Mouse (Mus musculus) thymus, adult 2 months (tissue): ENCODE data around the gene Slc35e3. TPM values are rescaled to one million over a fixed set of nuclear protein-coding genes. Genes with fewer than 3 reads are reported as not detected.
"Not testable (repeated sequence)": the region's sequence is repeated elsewhere in the genome, so short reads cannot be mapped to it uniquely, and the experiment has no call there.

ENCODE experiments used
- DNase-seq: peaks from one replicate; pipeline ENCODE4 v3.0.0; 2021
- H3K27ac ChIP-seq: fragments of 200-500 bp; 2 replicates; pipeline ENCODE4 v1.5.1; 2012; ENCODE audit warnings: low read length, control low read depth; ENCODE audit not compliant: control insufficient read depth, insufficient read depth
- H3K27me3 ChIP-seq: fragments of 200-500 bp; 2 replicates; pipeline ENCODE4 v1.6.1; 2012; ENCODE audit warnings: mild to moderate bottlenecking, low read length, moderate library complexity, mixed read lengths; ENCODE audit not compliant: control insufficient read depth, insufficient read depth
- H3K36me3 ChIP-seq: fragments of 200-500 bp; 2 replicates; pipeline ENCODE4 v1.6.1; 2012; ENCODE audit warnings: mild to moderate bottlenecking, low read length, moderate library complexity; ENCODE audit not compliant: control insufficient read depth, insufficient read depth
- H3K4me1 ChIP-seq: fragments of 200-500 bp; replicated peaks from 2 replicates; pipeline ENCODE4 v1.6.1; 2012; ENCODE audit warnings: low read length; ENCODE audit not compliant: control insufficient read depth, insufficient read depth
- H3K4me3 ChIP-seq: fragments of 200-500 bp; 2 replicates; pipeline ENCODE4 v1.5.1; 2012; ENCODE audit warnings: mild to moderate bottlenecking, low read length, control low read depth, moderate library complexity; ENCODE audit not compliant: control insufficient read depth, insufficient read depth
- CTCF ChIP-seq: fragments of 200-500 bp; IDR thresholded peaks from 2 replicates; pipeline ENCODE4 v1.5.1; 2012; ENCODE audit warnings: mild to moderate bottlenecking, control low read depth, low read length, moderate library complexity, borderline replicate concordance; ENCODE audit not compliant: control insufficient read depth, poor library complexity, insufficient read depth; ENCODE audit errors: extremely low read depth
- POLR2A ChIP-seq: fragments of 200-500 bp; IDR thresholded peaks from 2 replicates; pipeline ENCODE4 v1.6.1; 2012; ENCODE audit warnings: mild to moderate bottlenecking, low read length, control low read depth, moderate library complexity; ENCODE audit not compliant: control insufficient read depth, poor library complexity, insufficient read depth; ENCODE audit errors: extremely low read depth
- whole genome bisulfite sequencing: fragments of 180-500 bp; shearing (Covaris S2); methylation state at CpG from one replicate; pipeline ENCODE4 v1.1.7; 2018; 5-methylcytosine and 5-hydroxymethylcytosine counted together
- polyA plus RNA-seq: library from polyadenylated mRNA; depleted of rRNA; stranded (reverse); fragments of >200 nt; gene quantifications from 2 replicates; pipeline ENCODE4 v1.2.3, GENCODE M21; 2012

Slc35e3 gene
- polyA plus RNA-seq, 1 experiment, result 13.8 TPM

DNA sequence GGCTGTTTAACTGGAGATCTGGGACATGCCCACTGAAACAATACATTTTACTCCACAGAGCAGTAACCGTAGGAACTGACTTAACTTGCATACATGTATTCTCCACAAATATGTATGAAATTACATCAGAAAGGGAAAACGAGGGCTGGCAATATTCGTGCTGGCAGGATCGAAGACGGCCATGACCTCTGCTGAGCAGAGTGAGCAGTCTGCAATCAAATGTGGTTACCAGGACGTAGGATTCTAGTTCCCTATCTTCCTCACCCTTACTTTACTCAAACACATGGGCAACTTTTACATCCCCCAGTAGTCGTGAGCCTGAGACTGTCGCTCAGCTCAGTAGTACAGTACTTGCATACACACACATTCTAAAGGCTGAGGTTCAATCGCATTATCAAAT, 37.3 kb downstream of the Slc35e3 start:
- Histone ChIP-seq H3K4me3 (no peak overlapping the region), H3K27ac (no peak overlapping the region), H3K4me1 (peaks cover 4% of the 10 kb centered on the region), H3K27me3 (no peaks in the 10 kb centered on the region), H3K36me3 (peaks cover 27% of the 10 kb centered on the region)
- no peak for TF ChIP-seq CTCF
- DNase-seq, result no peak
- 58% methylated on average over 9 of the region's 9 CpGs for WGBS

DNA sequence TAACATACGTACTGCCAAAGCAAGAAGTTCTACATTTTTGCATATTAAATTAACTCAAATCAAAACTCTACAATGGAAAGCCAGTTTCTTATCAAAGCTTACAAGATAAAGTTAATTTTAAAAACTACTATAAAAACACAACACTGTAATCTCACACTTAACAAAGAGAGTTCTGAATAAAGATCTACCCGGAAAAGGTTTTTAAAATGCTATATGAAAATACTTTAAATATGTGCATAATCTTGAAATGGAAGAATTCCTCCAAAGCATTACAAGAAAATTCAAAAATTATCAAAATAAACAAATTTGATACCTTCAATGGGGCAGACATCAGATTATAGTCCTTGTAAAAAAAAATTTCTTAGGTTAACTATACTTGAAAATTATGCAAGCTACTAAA, 37.8 kb downstream of the Slc35e3 start:
- no peak overlapping the region for H3K4me3 ChIP-seq
- peaks cover 4% of the 10 kb centered on the region for H3K4me1 ChIP-seq
- no peak overlapping the region for H3K27ac ChIP-seq
- DNase-seq, result no peak
- WGBS, result 96% methylated on average over 2 of the region's 2 CpGs
- H3K36me3 ChIP-seq, result peaks cover 32% of the 10 kb centered on the region
- TF ChIP-seq POLR2A (no peak), CTCF (no peak)
- no peaks in the 10 kb centered on the region for H3K27me3 ChIP-seq

DNA sequence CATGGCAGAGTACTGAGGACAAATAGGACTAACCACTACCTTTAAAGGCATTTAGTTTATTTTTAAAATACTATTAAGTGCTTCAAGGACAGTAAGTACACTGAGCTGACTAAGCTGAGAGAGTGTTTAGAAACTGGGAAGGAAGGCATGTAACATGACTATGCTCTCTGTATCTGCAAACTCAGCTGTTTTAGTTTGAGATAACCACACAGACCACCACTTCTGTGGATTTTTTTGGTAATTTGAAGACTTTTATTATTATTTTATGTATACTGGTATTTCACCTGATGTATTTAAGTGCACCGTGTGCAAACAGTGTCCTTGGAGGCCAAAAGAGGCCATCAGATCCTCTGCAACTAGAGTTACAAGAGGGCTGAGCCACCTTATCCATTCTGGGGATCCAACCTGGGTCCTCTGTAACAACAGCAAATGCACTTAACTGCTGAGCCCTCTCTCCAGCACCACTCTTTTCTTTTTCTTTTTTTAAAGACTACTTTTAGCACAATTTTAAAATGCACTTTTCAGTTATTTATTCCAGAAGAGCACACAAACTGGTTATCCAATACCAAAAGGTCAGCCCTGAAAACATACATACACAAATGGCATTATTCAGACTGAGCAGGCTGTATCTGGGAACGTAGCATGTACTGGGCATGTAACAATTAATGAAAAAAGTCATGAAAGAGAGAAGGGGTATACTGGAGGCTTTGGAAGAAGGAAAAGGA, 38.9 kb downstream of the Slc35e3 start:
- WGBS, result 93% methylated on average over 2 of the region's 2 CpGs
- Histone ChIP-seq H3K4me1 (peaks cover 4% of the 10 kb centered on the region), H3K36me3 (peaks cover 42% of the 10 kb centered on the region), H3K4me3 (no peak overlapping the region), H3K27ac (no peak overlapping the region), H3K27me3 (no peaks in the 10 kb centered on the region)
- TF ChIP-seq CTCF (no peak), POLR2A (no peak)
- no peak for DNase-seq

DNA sequence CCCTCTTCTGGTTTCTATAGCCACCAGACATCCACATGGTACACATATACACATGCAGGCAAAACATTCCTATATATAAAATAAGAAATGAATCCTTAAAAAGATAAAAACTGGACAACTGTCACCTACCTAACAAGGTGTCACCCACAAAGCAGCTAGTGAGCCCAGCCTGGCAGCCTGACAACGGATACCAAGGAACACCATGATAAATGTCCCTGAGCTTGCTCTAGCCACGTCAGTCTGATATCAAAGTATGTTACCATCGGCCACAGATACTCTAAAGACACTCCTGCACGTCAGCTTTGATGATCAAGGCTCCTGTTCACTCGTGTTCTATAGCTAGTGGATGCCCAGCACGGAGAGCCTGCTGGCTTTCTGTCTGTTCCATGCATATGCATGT, 39.7 kb downstream of the Slc35e3 start:
- no peak for DNase-seq
- H3K36me3 ChIP-seq, result peaks cover 51% of the 10 kb centered on the region
- no peaks in the 10 kb centered on the region for H3K27me3 ChIP-seq
- WGBS, result 90% methylated on average over 6 of the region's 6 CpGs
- TF ChIP-seq POLR2A (no peak), CTCF (no peak)
- H3K4me1 ChIP-seq, result peaks cover 4% of the 10 kb centered on the region
- no peak overlapping the region for H3K27ac ChIP-seq
- H3K4me3 ChIP-seq, result no peak overlapping the region

DNA sequence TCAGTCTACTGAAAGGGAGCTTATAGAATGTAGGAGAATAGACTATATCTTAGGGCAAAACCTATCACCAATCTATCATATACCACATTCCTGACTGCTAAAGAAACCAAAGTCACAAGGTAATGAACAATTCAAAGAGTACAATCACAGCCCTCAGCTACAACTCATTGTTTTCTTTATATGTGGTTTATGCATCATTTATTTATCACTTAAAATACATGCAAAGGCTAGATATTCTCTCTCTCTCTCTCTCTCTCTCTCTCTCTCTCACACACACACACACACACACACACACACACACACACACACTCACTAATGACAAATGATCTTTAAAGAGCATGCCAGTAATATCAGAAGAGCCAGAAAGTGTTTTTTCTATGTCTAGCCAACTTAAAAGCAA, 40.4 kb downstream of the Slc35e3 start:
- H3K27ac ChIP-seq, result no peak overlapping the region
- no peak for DNase-seq
- H3K4me1 ChIP-seq, result peaks cover 4% of the 10 kb centered on the region
- no peak for TF ChIP-seq POLR2A
- no peak for TF ChIP-seq CTCF
- peaks cover 57% of the 10 kb centered on the region for H3K36me3 ChIP-seq
- no peaks in the 10 kb centered on the region for H3K27me3 ChIP-seq
- no peak overlapping the region for H3K4me3 ChIP-seq

DNA sequence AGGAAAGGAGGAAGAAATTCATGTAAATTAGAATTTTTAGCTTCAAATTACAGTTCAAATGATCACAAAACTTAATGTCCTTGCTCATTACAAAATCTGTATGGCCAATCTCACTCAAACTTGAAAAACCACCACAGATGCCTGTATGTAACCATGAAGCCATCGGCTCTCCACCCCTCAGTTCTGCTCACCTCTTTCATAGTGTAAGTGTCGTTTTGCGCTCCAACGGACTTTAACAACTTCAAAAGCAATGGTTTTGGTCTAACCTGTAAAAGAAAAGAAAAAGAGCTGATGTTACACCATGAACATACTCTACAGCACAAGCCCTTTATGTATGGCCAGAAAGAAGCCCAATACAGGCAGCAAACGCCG, 41.2 kb downstream of the Slc35e3 start:
- DNase-seq, result no peak
- H3K27me3 ChIP-seq, result no peaks in the 10 kb centered on the region
- 93% methylated on average over 6 of the region's 6 CpGs for WGBS
- TF ChIP-seq POLR2A, result no peak
- TF ChIP-seq CTCF, result no peak
- no peak overlapping the region for H3K4me3 ChIP-seq
- peaks cover 4% of the 10 kb centered on the region for H3K4me1 ChIP-seq
- H3K27ac ChIP-seq, result no peak overlapping the region
- H3K36me3 ChIP-seq, result peaks cover 66% of the 10 kb centered on the region

DNA sequence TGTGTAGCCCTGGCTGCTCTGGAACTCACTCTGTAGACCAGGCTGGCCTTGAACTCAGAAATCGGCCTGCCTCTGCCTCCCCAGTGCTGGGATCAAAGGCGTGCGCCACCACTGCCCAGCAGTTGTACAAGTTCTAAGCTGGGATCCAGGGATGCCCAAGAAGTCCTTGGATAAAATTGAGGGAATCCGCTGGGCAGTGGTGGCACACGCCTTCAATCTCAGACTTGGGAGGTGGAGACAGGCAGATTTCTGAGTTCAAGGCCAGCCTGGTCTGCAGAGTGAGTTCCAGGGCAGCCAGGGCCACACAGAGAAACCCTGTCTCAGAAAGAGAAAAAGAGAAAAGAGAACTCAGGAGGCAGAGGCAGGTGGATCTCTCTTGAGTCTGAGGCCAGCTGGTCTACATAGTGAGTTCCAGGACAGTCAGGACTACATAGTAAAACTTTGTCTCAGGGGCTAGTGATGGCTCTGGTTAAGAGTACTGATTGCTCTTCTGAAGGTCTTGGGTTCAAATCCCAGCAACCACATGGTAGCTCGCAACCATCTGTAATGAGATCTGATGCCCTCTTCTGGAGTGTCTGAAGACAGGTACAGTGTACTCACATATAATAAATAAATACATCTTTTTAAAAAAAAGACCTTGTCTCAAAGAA, 41.7 kb downstream of the Slc35e3 start:
- not testable (repeated sequence) for H3K4me1 ChIP-seq, DNase-seq, H3K4me3 ChIP-seq, H3K27me3 ChIP-seq, H3K27ac ChIP-seq
- WGBS, result 96% methylated on average over 6 of the region's 6 CpGs
- H3K36me3 ChIP-seq, result peaks cover 71% of the 10 kb centered on the region
